Mouse (Mus musculus) frontal cortex, postnatal 36 days (tissue): Measurements from ENCODE around the gene Unc5a.

ENCODE experiments used
- DNase-seq, 2 experiments: peaks; one replicate each; pipeline ENCODE4 v3.0.0; 2022; ENCODE audit warnings: low spot score in 2 of 2

Gene Unc5a

GRCm38 (mm10) chr13:55004646-55005045 lies 55.4 kb downstream of the Unc5a start:
- DNase-seq, result peak in 1 of 2 experiments; percentile 35

- DNase-seq, result peak; percentile 33 to 46
These were observed 56.6 kb downstream of the Unc5a start for GRCm38 (mm10) chr13:55005691-55006414.

GRCm38 (mm10) chr13:55006415-55006742 lies 57.2 kb downstream of the Unc5a start:
- no peak for DNase-seq

- no peak for DNase-seq
These were observed 59.4 kb downstream of the Unc5a start for GRCm38 (mm10) chr13:55008589-55008988.

GRCm38 (mm10) chr13:55011103-55011502 lies 61.9 kb downstream of the Unc5a start:
- no peak for DNase-seq

GRCm38 (mm10) chr13:55011981-55012478 lies 62.8 kb downstream of the Unc5a start:
- no peak for DNase-seq

GRCm38 (mm10) chr13:55013702-55014344 lies 64.6 kb downstream of the Unc5a start:
- no peak for DNase-seq

GRCm38 (mm10) chr13:55014451-55014850 lies 65.2 kb downstream of the Unc5a start:
- DNase-seq, result no peak

- no peak for DNase-seq
These were observed 68.1 kb downstream of the Unc5a start for GRCm38 (mm10) chr13:55017154-55017897.

GRCm38 (mm10) chr13:55017898-55018599 lies 68.8 kb downstream of the Unc5a start:
- no peak for DNase-seq

- no peak for DNase-seq
These were observed 69.5 kb downstream of the Unc5a start for GRCm38 (mm10) chr13:55018700-55019099.

- no peak for DNase-seq
These were observed 70.0 kb downstream of the Unc5a start for GRCm38 (mm10) chr13:55019181-55019580.

GRCm38 (mm10) chr13:55020051-55020450 lies 70.8 kb downstream of the Unc5a start:
- no peak for DNase-seq

- no peak for DNase-seq
These were observed 72.1 kb downstream of the Unc5a start, which contains the start of gene Hk3 for GRCm38 (mm10) chr13:55021194-55021779. Gene Hk3 (minus strand): TSS chr13:55021385.

GRCm38 (mm10) chr13:55022256-55022655 lies 73.0 kb downstream of the Unc5a start:
- no peak for DNase-seq

GRCm38 (mm10) chr13:55022715-55023114 lies 73.5 kb downstream of the Unc5a start:
- no peak for DNase-seq

- no peak for DNase-seq
These were observed 75.0 kb downstream of the Unc5a start for GRCm38 (mm10) chr13:55024215-55024614.

- DNase-seq, result no peak
These were observed 90.8 kb downstream of the Unc5a start for GRCm38 (mm10) chr13:55040016-55040415.

- no peak for DNase-seq
These were observed 98.5 kb downstream of the Unc5a start for GRCm38 (mm10) chr13:55047706-55048105.
